Mouse (Mus musculus): ENCODE results near the gene Spata22. TPM values are rescaled to one million over a fixed set of nuclear protein-coding genes. Genes with fewer than 3 reads are reported as not detected.
"Not testable (repeated sequence)": the region's sequence is repeated elsewhere in the genome, so short reads cannot be mapped to it uniquely, and the experiment has no call there.

Gene Spata22
- polyA plus RNA-seq, 1 experiment from 2014 or later: not detected

GRCm38 (mm10) chr11:73315961-73316360 lies 13.6 kb upstream of the Spata22 start:
- no peaks in the 10 kb centered on the region for H3K4me1 ChIP-seq (ENCODE audit: control insufficient read depth, insufficient read depth, low read length)
- DNase-seq (ENCODE audit: low spot score): no peak
- no peak overlapping the region for H3K4me3 ChIP-seq (ENCODE audit: low read depth, low read length)
- H3K36me3 ChIP-seq (replicated peaks; ENCODE audit: control insufficient read depth, insufficient read depth, low read depth, low read length): no peaks in the 10 kb centered on the region
- no peak for ATAC-seq (replicated peaks; ENCODE audit: insufficient number of reproducible peaks, low FRiP score, low TSS enrichment, low read depth)
- no peak overlapping the region for H3K9ac ChIP-seq (replicated peaks; ENCODE audit: low read length)
- no peak overlapping the region for H3K4me2 ChIP-seq (ENCODE audit: low read depth, low read length)
- H3K27ac ChIP-seq (replicated peaks; ENCODE audit: low read depth, low read length): no peak overlapping the region
- H3K9me3 ChIP-seq (replicated peaks; ENCODE audit: control insufficient read depth, low read length): no peaks in the 10 kb centered on the region
- H3K27me3 ChIP-seq (ENCODE audit: control insufficient read depth, insufficient read depth, low read length): no peaks in the 10 kb centered on the region
- WGBS: 37% methylated on average over 3 of the region's 3 CpGs

GRCm38 (mm10) chr11:73318581-73318980 lies 11.0 kb upstream of the Spata22 start:
- H3K27ac ChIP-seq (replicated peaks; ENCODE audit: low read depth, low read length); H3K9me3 ChIP-seq (replicated peaks; ENCODE audit: control insufficient read depth, low read length); H3K4me2 ChIP-seq (ENCODE audit: low read depth, low read length); H3K4me1 ChIP-seq (ENCODE audit: control insufficient read depth, insufficient read depth, low read length); H3K36me3 ChIP-seq (replicated peaks; ENCODE audit: control insufficient read depth, insufficient read depth, low read depth, low read length); H3K4me3 ChIP-seq (ENCODE audit: low read depth, low read length); H3K27me3 ChIP-seq (ENCODE audit: control insufficient read depth, insufficient read depth, low read length); DNase-seq (ENCODE audit: low spot score); H3K9ac ChIP-seq (replicated peaks; ENCODE audit: low read length); ATAC-seq (replicated peaks; ENCODE audit: insufficient number of reproducible peaks, low FRiP score, low TSS enrichment, low read depth): not testable (repeated sequence)
- WGBS: 87% methylated on average over 2 of the region's 2 CpGs

- ATAC-seq (replicated peaks; ENCODE audit: insufficient number of reproducible peaks, low FRiP score, low TSS enrichment, low read depth); H3K9ac ChIP-seq (replicated peaks; ENCODE audit: low read length); DNase-seq (ENCODE audit: low spot score); H3K4me2 ChIP-seq (ENCODE audit: low read depth, low read length); H3K27ac ChIP-seq (replicated peaks; ENCODE audit: low read depth, low read length); H3K27me3 ChIP-seq (ENCODE audit: control insufficient read depth, insufficient read depth, low read length); H3K4me3 ChIP-seq (ENCODE audit: low read depth, low read length); H3K4me1 ChIP-seq (ENCODE audit: control insufficient read depth, insufficient read depth, low read length); H3K9me3 ChIP-seq (replicated peaks; ENCODE audit: control insufficient read depth, low read length); H3K36me3 ChIP-seq (replicated peaks; ENCODE audit: control insufficient read depth, insufficient read depth, low read depth, low read length): not testable (repeated sequence)
- 93% methylated on average over 13 of the region's 13 CpGs for WGBS
Measured at GRCm38 (mm10) chr11:73321064-73321463, 8.5 kb upstream of the Spata22 start.

GRCm38 (mm10) chr11:73323906-73324830 lies 5.4 kb upstream of the Spata22 start:
- Histone ChIP-seq H3K27me3 (ENCODE audit: control insufficient read depth, insufficient read depth, low read length) (no peaks in the 10 kb centered on the region), H3K4me1 (ENCODE audit: control insufficient read depth, insufficient read depth, low read length) (no peaks in the 10 kb centered on the region), H3K9me3 (replicated peaks; ENCODE audit: control insufficient read depth, low read length) (no peaks in the 10 kb centered on the region), H3K36me3 (replicated peaks; ENCODE audit: control insufficient read depth, insufficient read depth, low read depth, low read length) (no peaks in the 10 kb centered on the region), H3K4me2 (ENCODE audit: low read depth, low read length) (no peak overlapping the region), H3K4me3 (ENCODE audit: low read depth, low read length) (no peak overlapping the region), H3K27ac (replicated peaks; ENCODE audit: low read depth, low read length) (no peak overlapping the region), H3K9ac (replicated peaks; ENCODE audit: low read length) (no peak overlapping the region)
- 69% methylated on average over 9 of the region's 9 CpGs for WGBS
- DNase-seq (ENCODE audit: low spot score) (no peak), ATAC-seq (replicated peaks; ENCODE audit: insufficient number of reproducible peaks, low FRiP score, low TSS enrichment, low read depth) (no peak)

GRCm38 (mm10) chr11:73326485-73326886 lies 3.1 kb upstream of the Spata22 start:
- 52% methylated on average over 12 of the region's 12 CpGs for WGBS
- DNase-seq (ENCODE audit: low spot score) (no peak), ATAC-seq (replicated peaks; ENCODE audit: insufficient number of reproducible peaks, low FRiP score, low TSS enrichment, low read depth) (no peak)

GRCm38 (mm10) chr11:73327361-73327760 lies 2.2 kb upstream of the Spata22 start:
- 83% methylated on average over 4 of the region's 4 CpGs for WGBS
- Histone ChIP-seq H3K4me3 (ENCODE audit: low read depth, low read length) (no peak overlapping the region), H3K27me3 (ENCODE audit: control insufficient read depth, insufficient read depth, low read length) (no peaks in the 10 kb centered on the region), H3K9me3 (replicated peaks; ENCODE audit: control insufficient read depth, low read length) (no peaks in the 10 kb centered on the region), H3K27ac (replicated peaks; ENCODE audit: low read depth, low read length) (no peak overlapping the region), H3K4me1 (ENCODE audit: control insufficient read depth, insufficient read depth, low read length) (no peaks in the 10 kb centered on the region), H3K4me2 (ENCODE audit: low read depth, low read length) (no peak overlapping the region), H3K36me3 (replicated peaks; ENCODE audit: control insufficient read depth, insufficient read depth, low read depth, low read length) (no peaks in the 10 kb centered on the region), H3K9ac (replicated peaks; ENCODE audit: low read length) (no peak overlapping the region)
- no peak for DNase-seq (ENCODE audit: low spot score)
- ATAC-seq (replicated peaks; ENCODE audit: insufficient number of reproducible peaks, low FRiP score, low TSS enrichment, low read depth): no peak

More at GRCm38 (mm10) chr11:73326485-73326886, 3.1 kb upstream of the Spata22 start:
- no peak overlapping the region for H3K27ac ChIP-seq (replicated peaks; ENCODE audit: low read depth, low read length)
- H3K9me3 ChIP-seq (replicated peaks; ENCODE audit: control insufficient read depth, low read length): no peaks in the 10 kb centered on the region
- no peaks in the 10 kb centered on the region for H3K36me3 ChIP-seq (replicated peaks; ENCODE audit: control insufficient read depth, insufficient read depth, low read depth, low read length)
- H3K27me3 ChIP-seq (ENCODE audit: control insufficient read depth, insufficient read depth, low read length): no peaks in the 10 kb centered on the region
- no peak overlapping the region for H3K4me3 ChIP-seq (ENCODE audit: low read depth, low read length)
- H3K4me1 ChIP-seq (ENCODE audit: control insufficient read depth, insufficient read depth, low read length): no peaks in the 10 kb centered on the region
- no peak overlapping the region for H3K4me2 ChIP-seq (ENCODE audit: low read depth, low read length)
- no peak overlapping the region for H3K9ac ChIP-seq (replicated peaks; ENCODE audit: low read length)

- Histone ChIP-seq H3K4me3 (ENCODE audit: low read depth, low read length) (no peak overlapping the region), H3K36me3 (replicated peaks; ENCODE audit: control insufficient read depth, insufficient read depth, low read depth, low read length) (no peaks in the 10 kb centered on the region), H3K9me3 (replicated peaks; ENCODE audit: control insufficient read depth, low read length) (no peaks in the 10 kb centered on the region), H3K4me2 (ENCODE audit: low read depth, low read length) (no peak overlapping the region), H3K27me3 (ENCODE audit: control insufficient read depth, insufficient read depth, low read length) (no peaks in the 10 kb centered on the region), H3K4me1 (ENCODE audit: control insufficient read depth, insufficient read depth, low read length) (no peaks in the 10 kb centered on the region), H3K9ac (replicated peaks; ENCODE audit: low read length) (no peak overlapping the region), H3K27ac (replicated peaks; ENCODE audit: low read depth, low read length) (no peak overlapping the region)
- 66% methylated on average over 2 of the region's 2 CpGs for WGBS
- DNase-seq (ENCODE audit: low spot score) (no peak), ATAC-seq (replicated peaks; ENCODE audit: insufficient number of reproducible peaks, low FRiP score, low TSS enrichment, low read depth) (no peak)
Measured at GRCm38 (mm10) chr11:73333357-73333756, 3.8 kb downstream of the Spata22 start.

- 82% methylated on average over 4 of the region's 4 CpGs for WGBS
- H3K36me3 ChIP-seq (replicated peaks; ENCODE audit: control insufficient read depth, insufficient read depth, low read depth, low read length): no peaks in the 10 kb centered on the region
- no peak overlapping the region for H3K9ac ChIP-seq (replicated peaks; ENCODE audit: low read length)
- H3K4me2 ChIP-seq (ENCODE audit: low read depth, low read length): no peak overlapping the region
- no peak for DNase-seq (ENCODE audit: low spot score)
- H3K27me3 ChIP-seq (ENCODE audit: control insufficient read depth, insufficient read depth, low read length): no peaks in the 10 kb centered on the region
- no peak overlapping the region for H3K4me3 ChIP-seq (ENCODE audit: low read depth, low read length)
- no peaks in the 10 kb centered on the region for H3K4me1 ChIP-seq (ENCODE audit: control insufficient read depth, insufficient read depth, low read length)
- no peaks in the 10 kb centered on the region for H3K9me3 ChIP-seq (replicated peaks; ENCODE audit: control insufficient read depth, low read length)
- no peak overlapping the region for H3K27ac ChIP-seq (replicated peaks; ENCODE audit: low read depth, low read length)
- no peak for ATAC-seq (replicated peaks; ENCODE audit: insufficient number of reproducible peaks, low FRiP score, low TSS enrichment, low read depth)
Measured at GRCm38 (mm10) chr11:73336919-73337318, 7.4 kb downstream of the Spata22 start.

Data from embryonic facial prominence, embryonic 11.5 days (tissue).